Mouse (Mus musculus) lung, embryonic 14.5 days (tissue): ENCODE data around the gene Med11. TPM values are rescaled to one million over a fixed set of nuclear protein-coding genes. Genes with fewer than 3 reads are reported as not detected.

Source experiments
- ATAC-seq: fragments of 200-750 bp; cut with Nextera tagmentation; 2 replicates; pipeline ENCODE4 v1.8.0; 2017; ENCODE audit warnings: mild to moderate bottlenecking, moderate TSS enrichment, moderate library complexity; ENCODE audit not compliant: insufficient read depth
- DNase-seq: peaks from one replicate; pipeline ENCODE4 v3.0.0-alpha.2; 2015
- H3K27ac ChIP-seq: fragments of 300-500 bp; sonication (generic); 2 replicates; pipeline ENCODE4 v1.5.1; 2014; ENCODE audit warnings: low read depth, mild to moderate bottlenecking, moderate library complexity
- H3K27me3 ChIP-seq: fragments of 300-500 bp; sonication (generic); 2 replicates; pipeline ENCODE4 v1.6.1; 2014; ENCODE audit warnings: low read length, control low read depth; ENCODE audit not compliant: insufficient read depth
- H3K36me3 ChIP-seq: fragments of 300-500 bp; sonication (generic); 2 replicates; pipeline ENCODE4 v1.6.1; 2014; ENCODE audit warnings: control low read depth; ENCODE audit not compliant: insufficient read depth
- H3K4me1 ChIP-seq: fragments of 300-500 bp; sonication (generic); 2 replicates; pipeline ENCODE4 v1.6.1; 2014; ENCODE audit warnings: antibody characterized with exemption, control low read depth; ENCODE audit not compliant: insufficient read depth
- H3K4me2 ChIP-seq: fragments of 300-500 bp; sonication (generic); 2 replicates; pipeline ENCODE4 v1.6.1; 2014; ENCODE audit warnings: mild to moderate bottlenecking
- H3K4me3 ChIP-seq: fragments of 300-500 bp; sonication (generic); 2 replicates; pipeline ENCODE4 v1.5.1; 2014; ENCODE audit warnings: low read depth, low read length
- H3K9ac ChIP-seq: fragments of 300-500 bp; sonication (generic); 2 replicates; pipeline ENCODE4 v1.6.1; 2014
- H3K9me3 ChIP-seq: fragments of 300-500 bp; sonication (generic); 2 replicates; pipeline ENCODE4 v1.6.1; 2016; ENCODE audit warnings: low read depth, low read length, control low read depth
- CTCF ChIP-seq: IDR thresholded peaks from 2 replicates; pipeline ENCODE4 v1.5.1; 2016; ENCODE audit warnings: antibody characterized with exemption, low read depth
- whole genome bisulfite sequencing: fragments of 180-500 bp; shearing (Covaris S2); extraction: QIAGEN DNeasy Blood & Tissue Kit; methylation state at CpG from one replicate; pipeline ENCODE4 v1.1.7; 2014; 5-methylcytosine and 5-hydroxymethylcytosine counted together
- microRNA-seq: library from miRNA; unstranded; fragments of <30 nt; microRNA quantifications from one replicate; pipeline ENCODE4, GENCODE M21; 2016; ENCODE audit warnings: borderline number of aligned reads
- polyA plus RNA-seq: library from polyadenylated mRNA; unstranded; fragments of >200 nt; fragmentation: Nextera tagmentation; extraction: Ambion mirVana; gene quantifications from 2 replicates; pipeline ENCODE4 v1.2.1, GENCODE M21; 2014

The Med11 gene
- polyA plus RNA-seq, 1 experiment from 2014 or later: 47.9 TPM

DNA sequence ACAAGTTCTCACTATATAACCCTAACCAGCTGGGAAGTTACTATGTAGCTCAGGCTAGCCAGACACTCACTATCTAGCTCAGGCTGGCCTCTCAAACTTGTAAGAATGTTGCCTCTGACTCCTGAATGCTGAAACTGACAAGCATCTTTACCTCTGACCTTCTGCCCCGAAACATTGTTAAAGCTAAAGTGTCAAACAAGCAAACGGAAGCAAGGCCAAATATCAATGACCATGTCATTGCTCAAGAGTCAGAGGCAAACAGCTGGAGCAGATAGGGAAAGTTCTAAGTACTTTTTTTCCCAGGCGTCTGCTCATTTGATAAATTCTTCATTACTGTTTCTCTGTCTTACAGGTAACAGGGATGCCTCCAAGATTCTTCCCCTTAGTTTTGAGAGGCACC, 50.3 kb downstream of the Med11 start:
- DNase-seq (no peak), ATAC-seq (no peak)
- no peak overlapping the region for H3K4me2 ChIP-seq
- H3K4me3 ChIP-seq: no peak overlapping the region
- 44% methylated on average over 3 of the region's 3 CpGs for WGBS
- H3K27me3 ChIP-seq: no peaks in the 10 kb centered on the region
- no peaks in the 10 kb centered on the region for H3K9me3 ChIP-seq
- TF ChIP-seq CTCF: no peak
- H3K36me3 ChIP-seq: no peaks in the 10 kb centered on the region
- no peaks in the 10 kb centered on the region for H3K4me1 ChIP-seq
- no peak overlapping the region for H3K9ac ChIP-seq
- no peak overlapping the region for H3K27ac ChIP-seq

Small RNA genes lying within 50 kb of the gene (microRNA-seq; reads per million reads assigned to microRNA genes)
- gene Mir7115: not detected

Other genes starting within 250 kb of the Med11 start
- gene Slc16a11, start 239.2 kb upstream of the Med11 start, polyA plus RNA-seq: 0.23 and 0.63 TPM in 2 replicates
- gene Slc16a13, start 230.9 kb upstream of the Med11 start, polyA plus RNA-seq: 4.4 and 6.2 TPM in 2 replicates
- gene Bcl6b, start 222.1 kb upstream of the Med11 start, polyA plus RNA-seq: 30.3 and 30.9 TPM in 2 replicates
- 180 and 198 TPM in 2 replicates for gene 0610010K14Rik, start 214.0 kb upstream of the Med11 start, polyA plus RNA-seq
- gene Gm21988, start 212.1 kb upstream of the Med11 start, polyA plus RNA-seq: 9.3 and 10.8 TPM in 2 replicates
- 135 and 140 TPM in 2 replicates for gene Rnasek, start 212.1 kb upstream of the Med11 start, polyA plus RNA-seq
- 6.6 and 6.9 TPM in 2 replicates for gene Alox12, start 196.6 kb upstream of the Med11 start, polyA plus RNA-seq
- gene Alox12e, start 129.3 kb upstream of the Med11 start, polyA plus RNA-seq: not detected in 2 replicates
- gene Alox15, start 99.9 kb upstream of the Med11 start, polyA plus RNA-seq: 0.18 and 0.50 TPM in 2 replicates
- 44.4 and 46.5 TPM in 2 replicates for gene Pelp1, start 41.9 kb upstream of the Med11 start, polyA plus RNA-seq
- 15.1 and 17.6 TPM in 2 replicates for gene Arrb2, start 19.3 kb upstream of the Med11 start, polyA plus RNA-seq
- gene Zmynd15, start 7.5 kb downstream of the Med11 start, polyA plus RNA-seq: 0.28 and 0.65 TPM in 2 replicates
- gene Cxcl16, start 8.1 kb downstream of the Med11 start, polyA plus RNA-seq: 4.9 and 5.8 TPM in 2 replicates
- 1.2 and 1.3 TPM in 2 replicates for gene Tm4sf5, start 53.3 kb downstream of the Med11 start, polyA plus RNA-seq
- gene Vmo1, start 62.7 kb downstream of the Med11 start, polyA plus RNA-seq: 0.38 TPM in 1 of 2 replicates, not detected in the other
- 0.30 and 0.55 TPM in 2 replicates for gene Gltpd2, start 67.3 kb downstream of the Med11 start, polyA plus RNA-seq
- gene Psmb6, start 73.4 kb downstream of the Med11 start, polyA plus RNA-seq: 778 and 813 TPM in 2 replicates
- gene Gm40193, start 81.0 kb downstream of the Med11 start, polyA plus RNA-seq: not detected in 2 replicates
- 5.9 and 6.4 TPM in 2 replicates for gene Pld2, start 88.1 kb downstream of the Med11 start, polyA plus RNA-seq
- gene Mink1, start 111.0 kb downstream of the Med11 start, polyA plus RNA-seq: 15.2 and 15.4 TPM in 2 replicates
- gene 4930544D05Rik, start 163.9 kb downstream of the Med11 start, polyA plus RNA-seq: not detected in 2 replicates
- gene Chrne, start 167.3 kb downstream of the Med11 start, polyA plus RNA-seq: not detected in 2 replicates
- gene Gp1ba, start 187.2 kb downstream of the Med11 start, polyA plus RNA-seq: 0.81 and 1.1 TPM in 2 replicates
- gene Rnf167, start 195.3 kb downstream of the Med11 start, polyA plus RNA-seq: 97.0 and 98.8 TPM in 2 replicates
- 128 and 133 TPM in 2 replicates for gene Slc25a11, start 195.6 kb downstream of the Med11 start, polyA plus RNA-seq
- gene Pfn1, start 202.7 kb downstream of the Med11 start, polyA plus RNA-seq: 2,124 and 2,138 TPM in 2 replicates
- gene Eno3, start 205.3 kb downstream of the Med11 start, polyA plus RNA-seq: 12.7 and 19.6 TPM in 2 replicates
- 141 and 167 TPM in 2 replicates for gene Spag7, start 217.5 kb downstream of the Med11 start, polyA plus RNA-seq
- 15.3 and 16.2 TPM in 2 replicates for gene Camta2, start 236.2 kb downstream of the Med11 start, polyA plus RNA-seq
- gene Inca1, start 248.2 kb downstream of the Med11 start, polyA plus RNA-seq: 1.1 and 1.5 TPM in 2 replicates
- 12.4 and 13.7 TPM in 2 replicates for gene Kif1c, start 248.6 kb downstream of the Med11 start, polyA plus RNA-seq